Mouse (Mus musculus): Measurements from ENCODE around the gene Ppm1m. TPM values are rescaled to one million over a fixed set of nuclear protein-coding genes. Genes with fewer than 3 reads are reported as not detected.

Ppm1m gene
- polyA plus RNA-seq, 1 experiment from 2014 or later, result 11.7 TPM

DNA sequence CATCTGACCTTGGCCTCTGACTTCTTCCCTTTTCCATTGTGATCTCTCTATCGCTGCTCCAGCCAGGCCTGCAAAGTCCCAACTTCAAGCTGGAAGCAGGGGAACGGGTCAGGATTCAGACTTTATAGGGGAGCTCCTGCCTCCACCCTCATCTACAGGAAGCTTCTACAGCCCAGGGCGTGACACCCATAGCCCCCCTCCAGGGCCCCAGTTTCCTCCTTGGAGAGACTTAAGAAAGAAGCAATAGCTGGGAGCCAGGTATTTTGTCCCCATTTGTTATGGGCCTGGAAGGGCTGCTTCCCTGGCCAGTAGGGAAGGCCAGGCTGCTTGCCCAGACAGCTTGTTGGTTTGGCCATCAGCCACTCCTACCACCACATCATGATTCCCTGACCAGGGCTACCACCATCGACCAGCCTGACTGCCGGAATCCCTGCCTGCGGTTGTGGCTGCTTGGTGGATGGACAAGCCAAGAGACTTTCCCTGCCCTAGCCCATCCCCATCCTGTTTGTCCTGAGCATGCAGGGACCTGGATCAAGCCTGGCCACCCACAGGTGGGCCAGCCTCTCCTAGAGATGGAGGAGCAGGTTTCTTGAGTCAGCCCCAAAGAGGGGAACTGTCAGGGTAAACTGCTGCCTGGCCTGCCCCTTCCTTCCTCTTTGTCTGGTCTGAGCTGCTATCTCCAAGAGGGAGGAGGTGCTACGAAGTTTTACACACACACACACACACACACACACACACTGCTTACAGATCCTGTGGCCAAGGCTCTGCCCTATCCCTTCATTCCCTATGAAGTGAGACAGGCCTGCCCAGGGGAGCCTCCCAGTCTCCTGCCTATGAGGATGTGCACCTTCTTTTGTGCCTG lies 4.7 kb upstream of the Ppm1m start:
- no peaks in the 10 kb centered on the region for H3K27me3 ChIP-seq
- H3K36me3 ChIP-seq (replicated peaks), result no peaks in the 10 kb centered on the region
- peak overlapping the region; percentile 75 for H3K4me3 ChIP-seq (replicated peaks)
- ATAC-seq (ENCODE audit: insufficient read depth), result no peak
- H3K9me3 ChIP-seq (replicated peaks), result no peaks in the 10 kb centered on the region
- H3K4me2 ChIP-seq, result peak overlapping the region; percentile 96
- H3K27ac ChIP-seq (replicated peaks), result peak overlapping the region; percentile 65
- H3K4me1 ChIP-seq (replicated peaks), result peaks cover 46% of the 10 kb centered on the region
- no peak overlapping the region for H3K9ac ChIP-seq
- 24% methylated on average over 7 of the region's 7 CpGs for WGBS (ENCODE audit: insufficient replicate concordance)

DNA sequence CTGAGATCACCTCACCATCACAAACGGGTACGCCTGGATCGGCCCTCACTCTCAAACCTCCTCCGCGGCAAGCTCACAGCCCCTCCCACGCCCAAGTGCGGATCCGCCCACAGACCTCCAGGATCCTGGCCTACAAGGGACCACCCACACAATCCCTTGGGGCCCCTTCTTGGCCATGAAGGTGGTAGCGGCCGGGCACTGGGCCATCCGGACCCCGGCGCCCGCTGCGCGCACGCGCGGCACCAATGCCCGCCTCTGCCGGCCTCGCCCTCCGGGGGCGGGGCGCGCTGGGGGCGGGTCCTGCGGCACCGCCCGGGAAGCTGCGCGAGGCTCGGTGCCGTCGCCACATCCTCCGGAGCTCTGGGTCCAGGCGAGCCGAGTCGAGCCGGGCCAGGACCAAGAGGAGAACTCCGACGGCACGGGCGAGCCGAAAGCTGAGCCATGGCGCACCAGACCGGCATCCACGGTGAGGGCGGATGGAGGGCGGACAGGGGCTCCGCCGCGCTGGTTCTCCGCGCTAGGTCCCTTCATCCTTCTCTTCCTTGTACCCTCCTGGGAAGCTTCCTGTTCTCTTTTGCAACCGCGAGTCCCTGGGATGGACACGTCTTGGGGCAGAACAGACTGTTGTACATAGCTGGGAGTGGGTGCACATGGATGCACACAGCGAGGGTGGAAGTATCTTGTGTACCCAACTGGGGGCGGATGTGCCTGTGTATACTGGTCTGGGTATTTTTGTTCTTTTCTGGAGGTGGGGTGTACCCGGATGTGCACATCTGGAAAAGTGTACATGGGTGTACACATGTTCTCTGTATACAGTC lies 3.5 kb upstream of the Ppm1m start, which contains the start of gene Twf2:
Gene Twf2, plus strand, starts transcription at position 290 of the 818 bp plus-strand sequence.
- peak within 1 kb of the TSS; percentile 69 for H3K9ac ChIP-seq
- no peaks in the 10 kb centered on the region for H3K9me3 ChIP-seq (replicated peaks)
- peak within 1 kb of the TSS; percentile 75 for H3K4me3 ChIP-seq (replicated peaks)
- peaks cover 58% of the 10 kb centered on the region for H3K4me1 ChIP-seq (replicated peaks)
- peak within 1 kb of the TSS; percentile 65 for H3K27ac ChIP-seq (replicated peaks)
- peak; percentile 84 for ATAC-seq (ENCODE audit: insufficient read depth)
- H3K36me3 ChIP-seq (replicated peaks), result no peaks in the 10 kb centered on the region
- peak within 1 kb of the TSS; percentile 96 for H3K4me2 ChIP-seq
- peaks cover 10% of the 10 kb centered on the region; the same call in 1 of the 2 replicates for H3K27me3 ChIP-seq
- under 1% methylated on average over 61 of the region's 61 CpGs for WGBS (ENCODE audit: insufficient replicate concordance)

DNA sequence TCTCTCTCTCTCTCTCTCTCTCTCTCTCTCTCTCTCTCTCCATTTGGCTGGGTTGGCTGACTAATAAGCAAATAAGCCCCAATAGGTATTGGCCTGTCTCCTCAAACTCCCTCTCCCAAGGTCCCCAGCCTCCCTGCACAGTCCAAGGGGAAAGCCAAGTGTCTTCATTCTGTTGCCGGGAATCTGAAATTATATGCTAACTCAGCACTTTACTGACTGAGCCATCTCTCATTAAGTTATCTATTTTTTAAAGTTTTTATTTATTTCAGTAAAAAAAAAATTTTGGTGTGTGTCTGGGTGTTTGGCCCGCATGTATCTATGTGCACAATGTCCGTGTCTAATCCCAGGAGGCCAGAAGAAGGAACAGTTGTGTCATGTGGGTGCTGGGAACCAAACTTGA lies 2.3 kb upstream of the Ppm1m start:
- Histone ChIP-seq H3K4me3 (replicated peaks) (peak overlapping the region; percentile 75), H3K27me3 (peaks cover 15% of the 10 kb centered on the region; the same call in 1 of the 2 replicates), H3K36me3 (replicated peaks) (no peaks in the 10 kb centered on the region), H3K27ac (replicated peaks) (no peak overlapping the region), H3K4me2 (peak overlapping the region; percentile 96), H3K4me1 (replicated peaks) (peaks cover 63% of the 10 kb centered on the region), H3K9ac (no peak overlapping the region), H3K9me3 (replicated peaks) (no peaks in the 10 kb centered on the region)
- no peak for ATAC-seq (ENCODE audit: insufficient read depth)
- 73% methylated on average over 3 of the region's 3 CpGs for WGBS (ENCODE audit: insufficient replicate concordance)

GRCm38 (mm10) chr9:106198962-106199458 lies 536 bp downstream of the Ppm1m start:
- H3K4me3 ChIP-seq (replicated peaks), result peak overlapping the region; percentile 67
- peak overlapping the region; percentile 38 for H3K27ac ChIP-seq (replicated peaks)
- peaks cover 8% of the 10 kb centered on the region; the same call in 1 of the 2 replicates for H3K36me3 ChIP-seq (replicated peaks)
- peaks cover 15% of the 10 kb centered on the region; the same call in 1 of the 2 replicates for H3K27me3 ChIP-seq
- ATAC-seq (ENCODE audit: insufficient read depth), result peak; percentile 58
- H3K9ac ChIP-seq, result peak overlapping the region; percentile 65
- no peaks in the 10 kb centered on the region for H3K9me3 ChIP-seq (replicated peaks)
- WGBS (ENCODE audit: insufficient replicate concordance), result under 1% methylated on average over 51 of the region's 51 CpGs
- H3K4me2 ChIP-seq, result peak overlapping the region; percentile 85
- H3K4me1 ChIP-seq (replicated peaks), result peaks cover 46% of the 10 kb centered on the region

DNA sequence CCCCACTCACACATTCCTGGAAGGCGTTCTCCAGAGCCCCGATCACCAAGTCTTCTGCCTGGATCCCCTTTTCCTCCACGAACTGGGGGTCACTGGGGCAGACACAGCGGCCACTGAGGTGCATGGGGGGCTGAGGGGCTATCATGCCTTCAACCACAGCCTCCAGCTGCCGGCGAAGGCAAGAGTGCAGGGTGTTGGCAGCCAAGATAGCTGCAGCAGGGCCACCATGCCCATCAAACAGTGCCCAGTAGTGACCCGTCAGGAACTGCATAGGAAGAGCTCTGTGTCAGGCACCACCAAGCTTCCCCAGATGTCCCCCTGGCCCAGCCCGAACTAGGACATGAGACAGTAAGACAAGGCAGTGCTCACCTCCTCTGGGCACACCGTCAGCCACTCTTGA lies 1.8 kb downstream of the Ppm1m start:
- Histone ChIP-seq H3K36me3 (replicated peaks) (peaks cover 11% of the 10 kb centered on the region; the same call in 1 of the 2 replicates), H3K4me2 (peak overlapping the region; percentile 85; the same call in 1 of the 2 replicates), H3K4me1 (replicated peaks) (peaks cover 34% of the 10 kb centered on the region), H3K9me3 (replicated peaks) (no peaks in the 10 kb centered on the region), H3K4me3 (replicated peaks) (peak overlapping the region; percentile 67; the same call in 1 of the 2 replicates), H3K27me3 (peaks cover 15% of the 10 kb centered on the region; the same call in 1 of the 2 replicates), H3K9ac (no peak overlapping the region), H3K27ac (replicated peaks) (no peak overlapping the region)
- WGBS (ENCODE audit: insufficient replicate concordance), result 71% methylated on average over 9 of the region's 9 CpGs
- no peak for ATAC-seq (ENCODE audit: insufficient read depth)

DNA sequence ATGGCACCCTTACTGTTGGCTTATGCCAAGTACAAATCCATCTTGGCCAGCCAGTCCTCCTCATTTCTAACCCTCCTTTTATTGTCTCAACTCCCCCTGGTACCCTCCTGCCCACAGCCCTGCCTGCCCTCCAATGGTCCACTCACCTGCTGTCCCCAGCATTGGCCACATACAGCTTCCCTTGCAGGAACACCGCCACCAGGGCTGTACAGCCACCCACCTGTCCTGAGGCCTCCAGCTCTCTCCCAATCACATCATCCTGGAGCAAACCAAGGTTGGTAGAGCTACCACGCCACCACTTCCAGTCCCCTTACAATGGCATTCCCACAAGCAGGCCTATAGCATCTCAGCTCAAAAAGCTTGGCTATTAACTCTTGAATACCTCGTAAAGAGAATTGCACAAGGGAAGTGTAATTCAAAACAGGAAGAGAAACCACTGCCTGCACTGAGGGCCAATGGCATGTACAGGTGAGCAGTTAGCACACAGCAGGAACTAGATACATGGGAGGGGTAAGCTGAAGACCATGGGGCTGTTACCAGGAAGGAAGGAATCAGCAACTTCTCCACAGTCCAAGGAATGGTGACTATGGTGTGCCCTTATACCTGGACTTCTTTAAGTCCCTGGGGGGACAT lies 2.3 kb downstream of the Ppm1m start:
- peaks cover 16% of the 10 kb centered on the region for H3K36me3 ChIP-seq (replicated peaks)
- H3K4me1 ChIP-seq (replicated peaks), result peaks cover 30% of the 10 kb centered on the region
- H3K27me3 ChIP-seq, result peaks cover 15% of the 10 kb centered on the region; the same call in 1 of the 2 replicates
- no peaks in the 10 kb centered on the region for H3K9me3 ChIP-seq (replicated peaks)
- no peak overlapping the region for H3K9ac ChIP-seq
- H3K4me2 ChIP-seq, result peak overlapping the region; percentile 85
- WGBS (ENCODE audit: insufficient replicate concordance), result 73% methylated on average over 3 of the region's 3 CpGs
- H3K4me3 ChIP-seq (replicated peaks), result peak overlapping the region; percentile 1; the same call in 1 of the 2 replicates
- H3K27ac ChIP-seq (replicated peaks), result no peak overlapping the region
- no peak for ATAC-seq (ENCODE audit: insufficient read depth)

- Histone ChIP-seq H3K4me3 (replicated peaks) (no peak overlapping the region), H3K9me3 (replicated peaks) (no peaks in the 10 kb centered on the region), H3K4me1 (replicated peaks) (peaks cover 27% of the 10 kb centered on the region), H3K36me3 (replicated peaks) (peaks cover 31% of the 10 kb centered on the region), H3K27me3 (peaks cover 15% of the 10 kb centered on the region; the same call in 1 of the 2 replicates), H3K27ac (replicated peaks) (no peak overlapping the region), H3K4me2 (no peak overlapping the region), H3K9ac (no peak overlapping the region)
- no peak for ATAC-seq (ENCODE audit: insufficient read depth)
- 86% methylated on average over 8 of the region's 8 CpGs for WGBS (ENCODE audit: insufficient replicate concordance)
These were observed 3.9 kb downstream of the Ppm1m start for GRCm38 (mm10) chr9:106195693-106196092.

DNA sequence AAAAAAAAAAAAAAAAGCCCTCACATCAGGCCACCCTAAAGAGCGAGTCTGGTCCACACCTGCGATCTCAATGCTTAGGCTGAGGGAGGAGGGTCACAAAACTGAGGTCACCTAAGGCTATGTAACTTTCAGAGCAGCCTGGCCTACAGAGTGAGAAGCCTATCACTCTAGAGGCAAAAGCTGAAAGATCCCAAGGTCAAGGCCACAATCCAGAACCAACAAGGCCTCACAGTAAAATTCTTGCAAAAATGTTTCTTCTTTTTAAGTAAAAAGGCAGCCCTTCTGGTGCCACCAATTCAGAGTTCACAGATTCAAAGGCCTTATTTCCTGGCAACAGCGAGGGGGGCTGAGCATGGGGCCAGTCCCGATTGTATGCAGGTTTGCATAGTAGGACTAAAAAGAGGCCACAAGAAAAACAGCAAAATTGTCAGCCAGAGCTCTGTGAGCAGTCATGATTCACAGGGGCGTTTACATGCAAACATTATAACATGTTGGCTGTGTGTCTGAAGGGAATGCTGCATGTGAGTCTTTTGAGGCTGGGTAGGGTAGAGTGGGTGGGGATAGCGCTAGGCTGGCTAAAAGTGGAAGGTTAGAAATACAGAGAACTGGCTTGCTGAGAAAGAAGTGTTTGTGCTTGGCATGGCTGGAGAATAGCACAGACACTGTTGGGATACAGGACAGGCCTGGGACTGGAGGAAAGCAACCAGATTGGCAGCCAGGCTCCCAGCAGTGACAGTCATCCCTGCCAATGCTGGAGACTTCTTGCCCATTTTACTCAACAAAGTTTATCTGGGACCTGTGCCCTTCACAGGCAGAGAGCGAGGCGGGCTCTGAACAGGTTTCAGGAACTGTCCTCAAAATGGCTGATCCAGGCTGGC lies 5.4 kb downstream of the Ppm1m start:
- no peak overlapping the region for H3K9ac ChIP-seq
- WGBS (ENCODE audit: insufficient replicate concordance), result 75% methylated on average over 8 of the region's 8 CpGs
- H3K4me1 ChIP-seq (replicated peaks), result peaks cover 16% of the 10 kb centered on the region
- ATAC-seq (ENCODE audit: insufficient read depth), result no peak
- no peaks in the 10 kb centered on the region for H3K9me3 ChIP-seq (replicated peaks)
- no peak overlapping the region for H3K4me2 ChIP-seq
- H3K27me3 ChIP-seq, result peaks cover 15% of the 10 kb centered on the region; the same call in 1 of the 2 replicates
- no peak overlapping the region for H3K4me3 ChIP-seq (replicated peaks)
- no peak overlapping the region for H3K27ac ChIP-seq (replicated peaks)
- peaks cover 46% of the 10 kb centered on the region for H3K36me3 ChIP-seq (replicated peaks)

- H3K9me3 ChIP-seq (replicated peaks), result no peaks in the 10 kb centered on the region
- no peak overlapping the region for H3K4me3 ChIP-seq (replicated peaks)
- no peak overlapping the region for H3K9ac ChIP-seq
- H3K36me3 ChIP-seq (replicated peaks), result peaks cover 58% of the 10 kb centered on the region
- H3K4me2 ChIP-seq, result no peak overlapping the region
- H3K27ac ChIP-seq (replicated peaks), result no peak overlapping the region; the same call in 1 of the 2 replicates
- peaks cover 4% of the 10 kb centered on the region; the same call in 1 of the 2 replicates for H3K4me1 ChIP-seq (replicated peaks)
- H3K27me3 ChIP-seq, result peaks cover 4% of the 10 kb centered on the region; the same call in 1 of the 2 replicates
- ATAC-seq (ENCODE audit: insufficient read depth), result peak; percentile 20; the same call in 1 of the 2 replicates
- 18% methylated on average over 1 of the region's 1 CpGs for WGBS (ENCODE audit: insufficient replicate concordance)
These were observed 6.5 kb downstream of the Ppm1m start for GRCm38 (mm10) chr9:106192998-106193397.

Data from liver, embryonic 15.5 days (tissue).